Mouse (Mus musculus) ES-Bruce4 (cell line): ENCODE data around the gene Adssl1.

Source experiments
- CTCF ChIP-seq: IDR thresholded peaks from one replicate; pipeline ENCODE4 v1.8.1; 2011; ENCODE audit warnings: low read depth, low read length
- EP300 ChIP-seq: IDR thresholded peaks from 2 replicates; pipeline ENCODE4 v1.6.1; 2011; ENCODE audit warnings: low read depth, low read length; ENCODE audit not compliant: insufficient read depth

DNA sequence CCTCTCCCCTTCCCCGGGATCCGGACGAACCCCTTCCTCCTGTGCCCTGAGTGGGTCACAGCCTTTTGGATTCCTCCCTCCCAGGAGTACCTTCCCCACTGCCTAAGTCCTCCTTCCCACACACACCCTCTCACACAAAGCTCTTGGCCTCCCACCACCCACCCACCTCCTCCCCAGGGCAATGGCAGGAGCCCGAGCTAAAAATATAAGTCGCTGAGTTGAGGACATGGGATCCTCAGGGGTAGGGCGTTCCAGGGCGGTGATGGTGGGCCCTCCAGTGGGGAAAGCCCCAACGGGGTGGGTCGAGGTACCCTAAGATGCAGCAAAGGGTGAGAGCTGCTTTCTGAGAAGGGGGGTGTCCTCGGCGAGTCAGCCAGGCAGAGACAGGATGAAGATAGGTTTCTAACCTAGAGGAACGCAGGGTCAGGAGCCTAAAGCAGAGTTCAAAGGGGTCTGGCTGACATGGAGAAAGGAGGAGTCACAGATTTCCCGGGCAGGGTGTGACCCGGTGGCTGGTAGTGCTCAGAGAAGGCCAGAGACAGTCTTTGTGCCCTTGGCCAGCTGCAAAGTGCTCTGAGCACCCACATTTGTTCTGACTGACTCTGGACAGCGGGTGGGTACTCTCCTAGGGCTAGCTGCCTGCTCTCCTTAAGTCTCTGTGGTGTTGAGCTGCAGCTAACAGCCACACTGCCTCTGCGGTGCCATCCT is 663 bp downstream of the Adssl1 start:
- TF ChIP-seq EP300 (no peak), CTCF (no peak)
